Mouse (Mus musculus) Muller cell, postnatal 12 days (primary cell): ENCODE data around the gene Cfap57.
"Not testable (repeated sequence)": the region's sequence is repeated elsewhere in the genome, so short reads cannot be mapped to it uniquely, and the experiment has no call there.

Source experiments
- DNase-seq: peaks from one replicate; pipeline ENCODE4 v3.0.0-alpha.2; 2015; ENCODE audit errors: inconsistent ontology term

Gene Cfap57

DNA sequence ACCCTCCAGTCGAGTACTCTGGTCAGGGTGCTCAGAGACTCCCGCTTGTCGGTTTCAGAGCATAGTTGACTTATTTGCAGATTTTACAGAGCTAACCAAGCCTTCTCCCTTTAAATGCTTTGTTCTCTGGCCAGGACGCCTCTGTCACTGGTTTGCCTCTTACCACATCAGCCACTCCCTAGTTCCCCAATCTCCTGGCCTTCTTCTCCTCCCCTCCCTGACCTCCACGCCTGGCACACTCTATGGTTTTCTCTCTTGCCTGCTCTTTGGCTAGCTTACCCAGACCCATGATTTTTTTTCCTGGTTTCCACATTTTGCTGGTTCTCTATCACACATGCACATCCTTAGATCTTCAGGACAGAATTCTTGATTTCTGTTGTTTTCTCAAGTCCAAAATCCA lies 102.4 kb downstream of the Cfap57 start:
- DNase-seq, result no peak

GRCm38 (mm10) chr4:118517497-118518146 lies 103.0 kb downstream of the Cfap57 start:
- DNase-seq, result no peak

GRCm38 (mm10) chr4:118516699-118517496 lies 103.7 kb downstream of the Cfap57 start:
- no peak for DNase-seq

GRCm38 (mm10) chr4:118509050-118509449 lies 111.5 kb downstream of the Cfap57 start:
- DNase-seq, result no peak

GRCm38 (mm10) chr4:118507171-118507570 lies 113.4 kb downstream of the Cfap57 start:
- DNase-seq, result not testable (repeated sequence)

DNA sequence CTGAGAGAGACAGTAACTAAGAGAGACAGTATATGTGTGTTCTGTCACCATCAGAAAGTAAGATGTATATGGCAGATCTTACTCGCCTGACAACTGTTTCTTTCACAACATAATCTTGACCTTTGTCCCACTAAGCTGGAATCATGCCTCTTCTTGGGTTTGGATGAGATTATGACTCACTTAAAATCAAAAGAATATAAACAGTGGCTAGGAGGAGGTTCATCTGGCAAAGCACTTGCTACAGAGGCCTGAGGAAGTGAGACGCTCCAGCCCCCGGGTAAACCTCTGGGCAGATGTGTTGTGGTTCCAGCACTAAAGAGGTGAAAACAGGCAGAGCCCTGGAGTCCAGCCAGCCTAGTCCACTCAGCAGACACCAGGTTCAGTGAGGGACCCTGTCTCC lies 115.0 kb downstream of the Cfap57 start:
- no peak for DNase-seq
